Mouse (Mus musculus) ZHBTc4 (cell line): ENCODE measurements around the gene P2rx2.

ENCODE experiments used
- DNase-seq: peaks from one replicate; pipeline ENCODE4 v3.0.0-alpha.2; 2011; ENCODE audit warnings: low read depth, low spot score

The P2rx2 gene

GRCm38 (mm10) chr5:110342648-110343284, at the start of gene P2rx2:
Gene P2rx2, minus strand, starts transcription at chr5:110343212.
- DNase-seq: peak; percentile 87

GRCm38 (mm10) chr5:110392727-110393126, 49.7 kb upstream of the P2rx2 start:
- DNase-seq: no peak

- DNase-seq: no peak
Measured at GRCm38 (mm10) chr5:110390631-110391030, 47.6 kb upstream of the P2rx2 start.

- DNase-seq: no peak
Measured at GRCm38 (mm10) chr5:110387332-110387731, 44.3 kb upstream of the P2rx2 start.

- DNase-seq: peak; percentile 75
Measured at GRCm38 (mm10) chr5:110386371-110387330, 43.6 kb upstream of the P2rx2 start.

GRCm38 (mm10) chr5:110385263-110385662, 42.3 kb upstream of the P2rx2 start:
- no peak for DNase-seq

- no peak for DNase-seq
Measured at GRCm38 (mm10) chr5:110384491-110384890, 41.5 kb upstream of the P2rx2 start.

GRCm38 (mm10) chr5:110379823-110380222, 36.8 kb upstream of the P2rx2 start:
- no peak for DNase-seq

- no peak for DNase-seq
Measured at GRCm38 (mm10) chr5:110379086-110379485, 36.1 kb upstream of the P2rx2 start.

GRCm38 (mm10) chr5:110378181-110378583, 35.2 kb upstream of the P2rx2 start:
- DNase-seq: peak; percentile 85

- peak; percentile 90 for DNase-seq
Measured at GRCm38 (mm10) chr5:110376802-110377433, 33.9 kb upstream of the P2rx2 start.

- DNase-seq: peak; percentile 76
Measured at GRCm38 (mm10) chr5:110363822-110364545, 21.0 kb upstream of the P2rx2 start.

- peak; percentile 91 for DNase-seq
Measured at GRCm38 (mm10) chr5:110363179-110363821, 20.3 kb upstream of the P2rx2 start.

- no peak for DNase-seq
Measured at GRCm38 (mm10) chr5:110362813-110363178, 19.8 kb upstream of the P2rx2 start.

- DNase-seq: no peak
Measured at GRCm38 (mm10) chr5:110361465-110361864, 18.5 kb upstream of the P2rx2 start.

- DNase-seq: peak; percentile 88
Measured at GRCm38 (mm10) chr5:110357531-110358179, 14.6 kb upstream of the P2rx2 start.

- DNase-seq: peak; percentile 86
Measured at GRCm38 (mm10) chr5:110354716-110355115, 11.7 kb upstream of the P2rx2 start.

GRCm38 (mm10) chr5:110347006-110347405, 4.0 kb upstream of the P2rx2 start:
- no peak for DNase-seq

GRCm38 (mm10) chr5:110345553-110345952, 2.5 kb upstream of the P2rx2 start:
- DNase-seq: no peak

- peak; percentile 37 for DNase-seq
Measured at GRCm38 (mm10) chr5:110344524-110344923, 1.5 kb upstream of the P2rx2 start, which contains the start of gene Lrcol1. Gene Lrcol1, plus strand, starts transcription at chr5:110344730.
